Mouse (Mus musculus) hindbrain, embryonic 15.5 days (tissue): ENCODE measurements around the gene Nrcam. TPM values are rescaled to one million over a fixed set of nuclear protein-coding genes. Genes with fewer than 3 reads are reported as not detected.

Experiments
- ATAC-seq: fragments of 200-750 bp; cut with Nextera tagmentation; 2 replicates; pipeline ENCODE4 v1.8.0; 2017; ENCODE audit warnings: low read depth, moderate number of reproducible peaks, moderate TSS enrichment; ENCODE audit not compliant: low FRiP score
- H3K27ac ChIP-seq: fragments of 300-500 bp; sonication (generic); replicated peaks from 2 replicates; pipeline ENCODE4 v1.5.1; 2015; ENCODE audit warnings: mild to moderate bottlenecking, inconsistent platforms
- H3K27me3 ChIP-seq: fragments of 300-500 bp; sonication (generic); 2 replicates; pipeline ENCODE4 v1.6.1; 2015; ENCODE audit warnings: control low read depth, inconsistent platforms
- H3K36me3 ChIP-seq: fragments of 300-500 bp; sonication (generic); 2 replicates; pipeline ENCODE4 v1.6.1; 2015; ENCODE audit warnings: control low read depth, inconsistent platforms
- H3K4me1 ChIP-seq: fragments of 300-500 bp; sonication (generic); replicated peaks from 2 replicates; pipeline ENCODE4 v1.6.1; 2015; ENCODE audit warnings: control low read depth, inconsistent platforms
- H3K4me2 ChIP-seq: fragments of 300-500 bp; sonication (generic); 2 replicates; pipeline ENCODE4 v1.6.1; 2015; ENCODE audit warnings: moderate library complexity, mild to moderate bottlenecking, inconsistent platforms
- H3K4me3 ChIP-seq: fragments of 300-500 bp; sonication (generic); 2 replicates; pipeline ENCODE4 v1.5.1; 2015; ENCODE audit warnings: mild to moderate bottlenecking, inconsistent platforms
- H3K9ac ChIP-seq: fragments of 300-500 bp; sonication (generic); 2 replicates; pipeline ENCODE4 v1.6.1; 2015; ENCODE audit warnings: inconsistent platforms
- H3K9me3 ChIP-seq: fragments of 300-500 bp; sonication (generic); 2 replicates; pipeline ENCODE4 v1.6.1; 2016; ENCODE audit warnings: control low read depth, inconsistent platforms
- WGBS: fragments of 180-500 bp; shearing (Covaris S2); methylation state at CpG from one replicate; pipeline ENCODE4 v1.1.7; 2015; 5-methylcytosine and 5-hydroxymethylcytosine counted together
- polyA plus RNA-seq: library from polyadenylated mRNA; unstranded; fragments of >200 nt; fragmentation: Nextera tagmentation; extraction: Ambion mirVana; gene quantifications from 2 replicates; pipeline ENCODE4 v1.2.1, GENCODE M21; 2015

Gene Nrcam
- polyA plus RNA-seq, 1 experiment from 2014 or later, result 127 TPM

- no peak overlapping the region for H3K9ac ChIP-seq
- ATAC-seq, result no peak
- H3K27me3 ChIP-seq, result no peaks in the 10 kb centered on the region
- H3K4me2 ChIP-seq, result no peak overlapping the region
- H3K9me3 ChIP-seq, result no peaks in the 10 kb centered on the region
- H3K4me1 ChIP-seq, result 0 out of 2 replicates have a peak, but pooled peaks cover under 1% of the 10 kb centered on the region
- 81% methylated on average over 4 of the region's 4 CpGs for WGBS
- H3K36me3 ChIP-seq, result no peaks in the 10 kb centered on the region
- no peak overlapping the region for H3K27ac ChIP-seq
- H3K4me3 ChIP-seq, result no peak overlapping the region
Observed at GRCm38 (mm10) chr12:44409786-44410185, 81.1 kb downstream of the Nrcam start.

- Histone ChIP-seq H3K27me3 (no peaks in the 10 kb centered on the region), H3K4me2 (no peak overlapping the region), H3K9me3 (no peaks in the 10 kb centered on the region), H3K36me3 (no peaks in the 10 kb centered on the region), H3K4me3 (no peak overlapping the region), H3K9ac (no peak overlapping the region), H3K4me1 (no peaks in the 10 kb centered on the region), H3K27ac (no peak overlapping the region)
- ATAC-seq, result no peak
- WGBS, result 84% methylated on average over 3 of the region's 3 CpGs
Observed at GRCm38 (mm10) chr12:44411031-44411430, 82.3 kb downstream of the Nrcam start.

GRCm38 (mm10) chr12:44422154-44422866 lies 93.6 kb downstream of the Nrcam start:
- Histone ChIP-seq H3K27ac (no peak overlapping the region), H3K9ac (no peak overlapping the region), H3K4me2 (no peak overlapping the region), H3K27me3 (no peaks in the 10 kb centered on the region), H3K4me3 (no peak overlapping the region), H3K4me1 (peaks cover 3% of the 10 kb centered on the region), H3K36me3 (no peaks in the 10 kb centered on the region), H3K9me3 (no peaks in the 10 kb centered on the region)
- peak; percentile 61; the same call in 1 of the 2 replicates for ATAC-seq
- WGBS, result 29% methylated on average over 4 of the region's 4 CpGs

DNA sequence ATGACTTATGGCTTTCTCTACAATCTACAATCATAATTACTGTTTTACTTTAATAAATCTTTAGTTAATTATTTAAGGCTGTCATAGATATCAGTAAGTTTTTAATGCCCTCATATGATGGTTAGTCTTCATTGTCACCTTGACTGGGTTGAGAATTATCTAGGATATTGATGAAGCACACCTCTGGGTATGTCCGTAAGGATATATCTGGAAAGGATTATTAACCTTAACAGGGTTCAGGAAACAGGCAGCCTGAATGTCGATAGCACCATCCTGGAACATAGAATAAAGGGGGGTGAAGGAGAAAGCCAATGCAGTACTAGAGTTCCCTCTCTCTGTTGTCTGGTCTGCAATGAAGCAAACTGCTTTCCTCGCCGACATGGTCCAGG lies 94.2 kb downstream of the Nrcam start:
- WGBS, result 71% methylated on average over 4 of the region's 4 CpGs
- Histone ChIP-seq H3K4me2 (no peak overlapping the region), H3K27me3 (no peaks in the 10 kb centered on the region), H3K9me3 (no peaks in the 10 kb centered on the region), H3K9ac (no peak overlapping the region), H3K4me3 (no peak overlapping the region), H3K36me3 (no peaks in the 10 kb centered on the region), H3K27ac (no peak overlapping the region), H3K4me1 (peaks cover 3% of the 10 kb centered on the region)
- ATAC-seq, result no peak

DNA sequence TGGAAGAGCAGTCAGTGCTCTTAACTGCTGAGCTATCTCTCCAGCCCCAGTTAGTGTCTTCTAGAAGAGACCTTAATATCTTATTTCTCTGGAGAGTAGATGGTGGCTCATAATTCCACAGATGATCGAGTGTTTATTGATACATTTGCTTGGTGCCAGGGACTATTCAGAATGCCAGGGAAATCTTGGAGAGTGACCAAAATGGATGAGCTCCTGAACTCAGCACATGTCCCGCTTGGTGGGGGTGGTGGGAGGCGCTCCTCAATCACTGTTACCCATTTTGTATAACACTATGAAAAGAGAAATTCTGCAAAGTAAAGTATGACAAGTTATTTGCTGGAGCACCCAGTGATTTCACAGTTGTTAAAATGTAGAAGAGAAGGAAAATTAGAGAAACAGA lies 95.3 kb downstream of the Nrcam start:
- 84% methylated on average over 3 of the region's 3 CpGs for WGBS
- ATAC-seq, result no peak
- H3K4me3 ChIP-seq, result no peak overlapping the region

DNA sequence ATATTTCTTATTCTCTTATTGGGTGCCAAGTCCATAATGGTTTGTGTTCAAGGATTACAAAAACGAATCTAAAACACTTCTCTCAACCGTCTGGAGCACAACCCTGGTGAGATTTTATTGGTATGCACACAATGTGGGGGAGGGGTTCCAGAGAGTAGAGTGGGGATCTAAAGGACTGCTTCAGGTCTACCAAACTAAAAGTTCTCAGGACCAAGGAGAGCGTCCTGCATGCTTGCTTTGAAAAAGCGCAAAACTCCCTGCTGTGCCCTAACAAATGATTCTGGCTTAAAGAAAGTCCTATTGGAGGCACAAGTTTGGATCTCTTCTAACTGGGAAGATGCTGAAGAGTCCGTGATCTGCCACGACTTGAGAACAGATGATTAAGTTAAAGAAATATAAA lies 96.4 kb downstream of the Nrcam start:
- ATAC-seq, result no peak
- no peaks in the 10 kb centered on the region for H3K9me3 ChIP-seq
- 18% methylated on average over 6 of the region's 6 CpGs for WGBS
- H3K9ac ChIP-seq, result no peak overlapping the region
- H3K4me1 ChIP-seq, result peaks cover 5% of the 10 kb centered on the region
- H3K27me3 ChIP-seq, result no peaks in the 10 kb centered on the region
- no peak overlapping the region for H3K4me3 ChIP-seq
- H3K36me3 ChIP-seq, result no peaks in the 10 kb centered on the region
- H3K27ac ChIP-seq, result no peak overlapping the region
- no peak overlapping the region for H3K4me2 ChIP-seq

More for the DNA sequence above, 95.3 kb downstream of the Nrcam start:
- no peak overlapping the region for H3K4me2 ChIP-seq
- peaks cover 3% of the 10 kb centered on the region for H3K4me1 ChIP-seq
- no peaks in the 10 kb centered on the region for H3K36me3 ChIP-seq
- H3K9me3 ChIP-seq, result no peaks in the 10 kb centered on the region
- no peak overlapping the region for H3K9ac ChIP-seq
- H3K27me3 ChIP-seq, result no peaks in the 10 kb centered on the region
- H3K27ac ChIP-seq, result no peak overlapping the region

DNA sequence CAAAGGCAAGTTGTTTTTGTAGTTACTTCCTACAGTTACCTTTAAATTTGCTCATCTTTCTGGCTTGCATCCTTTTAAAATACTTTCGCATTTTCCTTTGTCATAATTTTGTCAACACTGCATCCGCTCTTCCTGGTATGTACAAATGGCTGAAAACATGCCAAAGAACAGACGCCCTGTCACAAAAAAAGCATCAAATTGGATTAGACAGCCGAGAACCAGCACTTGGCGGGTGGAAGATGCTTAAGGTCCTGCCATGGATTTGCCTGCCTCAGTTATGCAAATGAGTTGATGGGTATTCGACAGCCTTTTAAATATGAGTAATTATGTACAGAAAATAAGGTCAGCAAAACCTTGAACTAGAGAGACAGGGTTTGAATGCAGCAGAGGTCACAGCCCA lies 101.7 kb downstream of the Nrcam start:
- peak overlapping the region; percentile 68 for H3K27ac ChIP-seq
- no peaks in the 10 kb centered on the region for H3K36me3 ChIP-seq
- 35% methylated on average over 6 of the region's 6 CpGs for WGBS
- no peak overlapping the region for H3K4me3 ChIP-seq
- H3K9ac ChIP-seq, result no peak overlapping the region
- H3K4me2 ChIP-seq, result no peak overlapping the region
- H3K9me3 ChIP-seq, result no peaks in the 10 kb centered on the region
- ATAC-seq, result 0 out of 2 replicates have a peak, but pooled peaks have one; percentile 19
- H3K4me1 ChIP-seq, result peaks cover 25% of the 10 kb centered on the region
- H3K27me3 ChIP-seq, result no peaks in the 10 kb centered on the region

DNA sequence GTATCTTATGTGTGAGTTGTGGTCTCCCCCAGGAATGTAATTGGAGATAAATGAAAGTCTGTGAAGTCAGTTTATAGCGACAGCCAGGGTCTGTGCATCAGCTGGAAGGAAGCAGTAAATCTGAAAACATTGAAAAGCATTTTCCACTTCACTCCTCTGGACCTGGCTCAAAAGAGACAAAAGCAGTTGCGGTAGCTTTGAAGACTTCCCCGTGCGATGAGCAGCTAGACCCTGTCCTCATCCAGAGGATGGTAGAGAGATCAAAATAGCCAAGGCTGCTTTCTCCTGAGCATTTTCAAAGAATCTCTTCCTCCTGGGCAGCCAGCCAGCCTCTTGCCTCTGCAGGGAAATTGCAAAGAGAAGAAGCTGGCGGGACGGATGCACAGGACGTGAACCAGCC lies 102.3 kb downstream of the Nrcam start:
- ATAC-seq, result no peak
- H3K9ac ChIP-seq, result no peak overlapping the region
- H3K36me3 ChIP-seq, result no peaks in the 10 kb centered on the region
- H3K4me1 ChIP-seq, result peaks cover 25% of the 10 kb centered on the region
- no peaks in the 10 kb centered on the region for H3K27me3 ChIP-seq
- no peak overlapping the region for H3K4me3 ChIP-seq
- WGBS, result 16% methylated on average over 7 of the region's 7 CpGs
- H3K9me3 ChIP-seq, result no peaks in the 10 kb centered on the region
- H3K4me2 ChIP-seq, result peak overlapping the region; percentile 22; the same call in 1 of the 2 replicates
- peak overlapping the region; percentile 68 for H3K27ac ChIP-seq

DNA sequence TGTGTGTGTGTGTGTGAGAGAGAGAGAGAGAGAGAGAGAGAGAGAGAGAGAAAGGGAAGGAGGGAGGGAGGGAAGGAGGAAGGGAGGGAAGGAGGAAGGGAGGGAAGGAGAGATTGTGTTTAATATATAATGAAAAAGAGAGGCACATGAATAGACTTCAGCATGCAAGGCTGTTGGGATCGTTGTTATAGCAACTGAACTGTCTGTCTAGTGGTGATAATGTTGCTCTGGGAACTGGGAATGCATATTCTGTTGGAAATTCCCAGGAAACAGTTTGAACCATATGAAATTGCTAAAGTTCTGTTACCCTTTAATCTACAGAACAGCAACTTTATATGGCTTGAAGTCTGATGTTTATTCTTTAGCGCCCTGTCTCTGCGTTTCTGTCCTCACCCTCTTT lies 104.0 kb downstream of the Nrcam start:
- WGBS, result 73% methylated on average over 3 of the region's 3 CpGs
- Histone ChIP-seq H3K9ac (no peak overlapping the region), H3K27ac (no peak overlapping the region), H3K27me3 (no peaks in the 10 kb centered on the region), H3K4me1 (peaks cover 37% of the 10 kb centered on the region), H3K4me3 (no peak overlapping the region), H3K36me3 (no peaks in the 10 kb centered on the region), H3K9me3 (no peaks in the 10 kb centered on the region), H3K4me2 (no peak overlapping the region)
- no peak for ATAC-seq

GRCm38 (mm10) chr12:44437046-44437827 lies 108.6 kb downstream of the Nrcam start:
- Histone ChIP-seq H3K9me3 (no peaks in the 10 kb centered on the region), H3K27me3 (no peaks in the 10 kb centered on the region), H3K4me3 (no peak overlapping the region), H3K9ac (no peak overlapping the region), H3K4me1 (peaks cover 45% of the 10 kb centered on the region), H3K4me2 (peak overlapping the region; percentile 43), H3K36me3 (no peaks in the 10 kb centered on the region), H3K27ac (peak overlapping the region; percentile 63)
- WGBS, result 12% methylated on average over 13 of the region's 13 CpGs
- ATAC-seq, result peak; percentile 84

- H3K27ac ChIP-seq, result peak overlapping the region; percentile 76
- peak overlapping the region; percentile 53 for H3K4me2 ChIP-seq
- peaks cover 6% of the 10 kb centered on the region; the same call in 1 of the 2 replicates for H3K36me3 ChIP-seq
- peaks cover 42% of the 10 kb centered on the region for H3K4me1 ChIP-seq
- peak overlapping the region; percentile 21 for H3K4me3 ChIP-seq
- WGBS, result 5% methylated on average over 8 of the region's 8 CpGs
- 0 out of 2 replicates have a peak, but pooled peaks have one; percentile 27 for ATAC-seq
- H3K9me3 ChIP-seq, result no peaks in the 10 kb centered on the region
- H3K9ac ChIP-seq, result peak overlapping the region; percentile 0; the same call in 1 of the 2 replicates
- H3K27me3 ChIP-seq, result no peaks in the 10 kb centered on the region
Observed at GRCm38 (mm10) chr12:44438884-44439283, 110.2 kb downstream of the Nrcam start.

DNA sequence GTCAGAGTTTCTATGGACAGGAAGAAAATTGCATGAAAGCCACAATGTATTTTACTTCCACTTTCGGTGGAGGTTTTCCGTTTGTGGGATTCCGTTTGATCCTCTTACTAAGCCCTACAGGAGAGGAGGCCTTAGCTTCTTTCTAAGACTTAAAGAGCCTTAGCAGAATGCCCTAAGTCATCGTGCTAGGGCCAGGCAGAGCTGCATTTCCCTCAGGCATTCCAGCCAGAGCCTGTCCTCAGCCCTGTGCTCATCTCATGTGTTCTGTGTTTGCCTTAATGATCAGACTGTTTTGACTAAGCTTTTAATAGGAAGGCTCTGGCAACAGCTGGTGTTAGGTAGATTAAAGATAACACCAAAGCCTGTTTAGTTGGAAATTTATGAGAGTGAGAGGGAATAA lies 111.5 kb downstream of the Nrcam start:
- peaks cover 42% of the 10 kb centered on the region for H3K4me1 ChIP-seq
- H3K36me3 ChIP-seq, result peaks cover 6% of the 10 kb centered on the region; the same call in 1 of the 2 replicates
- 42% methylated on average over 4 of the region's 4 CpGs for WGBS
- H3K9me3 ChIP-seq, result no peaks in the 10 kb centered on the region
- H3K27me3 ChIP-seq, result no peaks in the 10 kb centered on the region
- H3K27ac ChIP-seq, result no peak overlapping the region
- peak overlapping the region; percentile 53; the same call in 1 of the 2 replicates for H3K4me2 ChIP-seq
- no peak overlapping the region for H3K9ac ChIP-seq
- no peak overlapping the region for H3K4me3 ChIP-seq
- no peak for ATAC-seq
